Mouse (Mus musculus): Measurements from ENCODE around the gene Rapgef3.

- TF ChIP-seq POLR2A (IDR thresholded peaks at IDR 0.05; ENCODE audit: low read depth, low read length) (no peak), CTCF (IDR thresholded peaks at IDR 0.05; ENCODE audit: borderline replicate concordance, insufficient read depth, low read length) (no peak)
Measured at GRCm38 (mm10) chr15:97718535-97719155, 49.1 kb downstream of the Rapgef3 start.

All from embryonic fibroblast, embryonic 13.5 days (primary cell).